Mouse (Mus musculus) ES-E14 (cell line): Measurements from ENCODE around the gene Gm10408. TPM values are rescaled to one million over a fixed set of nuclear protein-coding genes. Genes with fewer than 3 reads are reported as not detected.
"Not testable (repeated sequence)": the region's sequence is repeated elsewhere in the genome, so short reads cannot be mapped to it uniquely, and the experiment has no call there.

Experiments
- DNase-seq: peaks from one replicate; pipeline ENCODE4 v3.0.0-alpha.2; 2013; ENCODE audit warnings: low read depth, low spot score
- H3K27ac ChIP-seq: 2 replicates; pipeline ENCODE4 v1.5.1; 2012; ENCODE audit warnings: low read depth, mild to moderate bottlenecking, low read length, moderate library complexity, mixed read lengths; ENCODE audit not compliant: poor library complexity, insufficient read depth, severe bottlenecking
- H3K36me3 ChIP-seq: 2 replicates; pipeline ENCODE4 v1.6.1; 2012; ENCODE audit warnings: mild to moderate bottlenecking, low read length, moderate library complexity, mixed read lengths; ENCODE audit not compliant: control insufficient read depth, poor library complexity, insufficient read depth, severe bottlenecking
- H3K4me1 ChIP-seq, 2 experiments: fragments of 150-350 bp in 1 of 2; sonication (generic) in 1 of 2; 2 replicates each; pipeline ENCODE4 v1.6.1; 2012; ENCODE audit warnings: low read length in 2 of 2, mild to moderate bottlenecking in 1 of 2, mixed read lengths in 1 of 2; ENCODE audit not compliant: control insufficient read depth in 2 of 2, insufficient read depth in 2 of 2, poor library complexity in 1 of 2
- H3K4me3 ChIP-seq, 2 experiments: fragments of 150-350 bp in 1 of 2; sonication (generic) in 1 of 2; 2 replicates each; pipeline ENCODE4 v1.5.1; 2012; ENCODE audit warnings: low read length in 2 of 2, low read depth in 1 of 2, mild to moderate bottlenecking in 1 of 2, mixed read lengths in 1 of 2; ENCODE audit not compliant: insufficient read depth in 1 of 2, poor library complexity in 1 of 2, severe bottlenecking in 1 of 2
- H3K9ac ChIP-seq: 2 replicates; pipeline ENCODE4 v1.6.1; 2012; ENCODE audit warnings: low read depth, mild to moderate bottlenecking, low read length, mixed read lengths; ENCODE audit not compliant: poor library complexity, insufficient read depth, severe bottlenecking
- H3K9me3 ChIP-seq: fragments of 150-350 bp; sonication (generic); 2 replicates; pipeline ENCODE4 v1.6.1; 2012; ENCODE audit warnings: low read depth, mild to moderate bottlenecking, low read length; ENCODE audit not compliant: control insufficient read depth, insufficient read depth
- in situ Hi-C, 2 experiments: fragments of 600-800 bp; cut with MboI; formaldehyde crosslinking; loops; one replicate each; pipeline ENCODE4 v1.15.1; 2025; ENCODE audit warnings: low sequenced_read_pairs in 2 of 2, inconsistent platforms in 1 of 2; ENCODE audit not compliant: unreplicated experiment in 2 of 2
- total RNA-seq: library from RNA; depleted of rRNA; stranded (reverse); fragments of 300-350 nt; gene quantifications from 2 replicates; pipeline ENCODE4 v1.2.3, GENCODE M21; 2012; rRNA removed

Gene Gm10408
- not detected in 2 replicates for total RNA-seq

- H3K9me3 ChIP-seq, H3K9ac ChIP-seq, H3K4me1 ChIP-seq, H3K4me3 ChIP-seq, H3K36me3 ChIP-seq, H3K27ac ChIP-seq, DNase-seq, in situ Hi-C loops: not testable (repeated sequence)
Measured at GRCm38 (mm10) chr14:3449079-3449478, at the start of gene Gm10408. TSS of gene Gm10408 (plus strand) at chr14:3449379.

GRCm38 (mm10) chr14:3412314-3412713, 36.9 kb upstream of the Gm10408 start, which contains the start of gene Gm10409:
TSS of gene Gm10409 (plus strand) at chr14:3412614.
- in situ Hi-C loops, H3K36me3 ChIP-seq, H3K9me3 ChIP-seq, H3K9ac ChIP-seq, H3K4me1 ChIP-seq, H3K4me3 ChIP-seq, H3K27ac ChIP-seq, DNase-seq: not testable (repeated sequence)

GRCm38 (mm10) chr14:3427803-3428202, 21.4 kb upstream of the Gm10408 start, which contains the start of gene Gm3005:
TSS of gene Gm3005 (plus strand) at chr14:3428103.
- H3K4me3 ChIP-seq, DNase-seq, H3K27ac ChIP-seq, in situ Hi-C loops, H3K36me3 ChIP-seq, H3K9ac ChIP-seq, H3K4me1 ChIP-seq, H3K9me3 ChIP-seq: not testable (repeated sequence)

Other genes starting within 250 kb of the Gm10408 start
- 8.0 and 9.5 TPM in 2 replicates for gene D830030K20Rik, start 240.9 kb upstream of the Gm10408 start, total RNA-seq
- 0.31 TPM in 1 of 2 replicates, not detected in the other for gene Gm2956, start 116.8 kb upstream of the Gm10408 start, total RNA-seq
- gene Gm10413, start 54.3 kb upstream of the Gm10408 start, total RNA-seq = 0.63 TPM in 1 of 2 replicates, not detected in the other
- 2.5 TPM in 1 of 2 replicates, not detected in the other for gene Gm10409, start 36.8 kb upstream of the Gm10408 start, total RNA-seq
- not detected in 2 replicates for gene Gm3005, start 21.3 kb upstream of the Gm10408 start, total RNA-seq
- gene Gm3012, start 185.1 kb downstream of the Gm10408 start, total RNA-seq = 0.63 TPM in 1 of 2 replicates, not detected in the other
- gene Gm3020, start 202.7 kb downstream of the Gm10408 start, total RNA-seq = 2.5 and 5.3 TPM in 2 replicates
- not detected in 2 replicates for gene Gm3043, start 239.4 kb downstream of the Gm10408 start, total RNA-seq